Comparison of ENCODE assay signal across 22 mouse cellular contexts in the genomic region with DNA sequence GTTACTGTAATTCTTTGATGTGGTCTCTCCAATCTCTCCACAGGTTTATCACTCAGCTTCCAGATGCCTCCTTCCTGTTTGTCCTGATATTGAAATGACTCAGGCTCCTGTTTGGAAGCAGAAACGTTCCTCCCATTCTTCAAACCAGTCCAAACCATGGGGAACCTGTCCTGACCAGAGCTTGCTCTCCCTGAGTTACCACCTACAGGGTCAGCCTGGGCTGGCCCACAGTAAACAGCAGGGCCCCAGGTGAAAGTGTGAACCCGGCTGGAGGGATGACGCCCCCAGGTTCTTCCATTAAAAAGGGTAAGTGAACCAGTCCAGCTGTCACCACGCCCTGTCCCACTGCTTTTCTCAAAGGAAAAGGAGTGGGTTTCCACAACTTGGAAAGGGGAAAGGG. TPM values are rescaled to one million over a fixed set of nuclear protein-coding genes. Genes with fewer than 3 reads are reported as not detected.
DNase-seq lines count a peak whose midpoint lies in the region; TF ChIP-seq lines count a peak whose summit lies in the region.
"Had no signal": no experiment of that assay in that cellular context is flagged by ENCODE, and none has a peak within 500 bp of the region (broad histone marks: within the 10 kb centered on the region; RNA-seq: fewer than 3 reads in every experiment).

No protein-coding gene starts in this region.

- WGBS in heart, adult 2 months = 44% methylated on average over 4 of the region's 4 CpGs

- H3K27me3 ChIP-seq in heart, adult 2 months (ENCODE audit: control insufficient read depth, insufficient read depth, low read length) = no peaks in the 10 kb centered on the region
- H3K27me3 ChIP-seq: embryonic facial prominence, embryonic 15.5 days; hindbrain, embryonic 15.5 days; neural tube, embryonic 15.5 days; Patski had no signal

- no peak overlapping the region for H3K4me3 ChIP-seq in heart, adult 2 months
- H3K4me3 ChIP-seq: embryonic facial prominence, embryonic 15.5 days; gastrocnemius, adult 2 months; heart, embryonic 10.5 days; hindbrain, embryonic 15.5 days; layer of hippocampus, adult 2 months; limb, embryonic 10.5 days; midbrain, embryonic 10.5 days; neural tube, embryonic 15.5 days had no signal

- peak; percentile 78 for DNase-seq in heart, adult 11 months
- no peak for DNase-seq in heart, adult 2 months
- peak; percentile 29 for DNase-seq in urinary bladder, postnatal 14 days (ENCODE audit: low spot score)
- DNase-seq in urinary bladder, adult 2 months (ENCODE audit: low spot score) = no peak
- peak; percentile 42 to 46 for DNase-seq in kidney, postnatal 36 days
- no peak for DNase-seq in cerebellum, adult 11-12 months
- no peak for DNase-seq in natural killer cell, adult 2 months (ENCODE audit: low spot score in 2 of 2)
- no peak for DNase-seq in thymus, postnatal 14 days
- DNase-seq: cerebellum, adult 9-10 months; gastrocnemius, adult 2 months; thymus, postnatal 36 days had no signal

- intact Hi-C loops in heart, adult 2 months (cut with DNase I) = no loop called here

- no peak for TF ChIP-seq EP300 in heart, adult 2 months (IDR thresholded peaks at IDR 0.05; ENCODE audit: insufficient read depth, low read depth, low read length)

- H3K4me1 ChIP-seq in heart, adult 2 months (ENCODE audit: control insufficient read depth, insufficient read depth, low read length) = no peaks in the 10 kb centered on the region
- H3K4me1 ChIP-seq: embryonic facial prominence, embryonic 15.5 days; midbrain, embryonic 10.5 days had no signal

- H3K79me2 ChIP-seq in heart, adult 2 months (replicated peaks; ENCODE audit: control insufficient read depth, insufficient read depth, low read length) = no peaks in the 10 kb centered on the region

- no peak overlapping the region for H3K9ac ChIP-seq in heart, adult 2 months (ENCODE audit: low read depth, low read length)
- H3K9ac ChIP-seq: embryonic facial prominence, embryonic 15.5 days; hindbrain, embryonic 15.5 days; neural tube, embryonic 15.5 days had no signal

- H3K27ac ChIP-seq in heart, adult 2 months = no peak overlapping the region
- H3K27ac ChIP-seq: embryonic facial prominence, embryonic 15.5 days; gastrocnemius, adult 2 months; heart, embryonic 10.5 days; hindbrain, embryonic 15.5 days; layer of hippocampus, adult 2 months; limb, embryonic 10.5 days; macrophage; midbrain, embryonic 10.5 days; neural tube, embryonic 15.5 days had no signal

- TF ChIP-seq CTCF in heart, adult 2 months (IDR thresholded peaks at IDR 0.05) = no peak

- no peaks in the 10 kb centered on the region for H3K36me3 ChIP-seq in heart, adult 2 months (ENCODE audit: control insufficient read depth, insufficient read depth, low read length)
- H3K36me3 ChIP-seq: embryonic facial prominence, embryonic 15.5 days; G1E; heart, embryonic 10.5 days; hindbrain, embryonic 15.5 days; limb, embryonic 10.5 days; midbrain, embryonic 10.5 days; neural tube, embryonic 15.5 days had no signal

- TF ChIP-seq POLR2A in heart, adult 2 months (IDR thresholded peaks at IDR 0.05; ENCODE audit: insufficient read depth, low read depth, low read length) = no peak

RNA-seq across cellular contexts. Expression of a gene that starts 15.5 kb away (rescaled TPM):
- total RNA-seq in heart, adult 2 months (2021) = 100 to 1,000 TPM; 129 to 146 TPM
- polyA plus RNA-seq in heart, adult 2 months (2012; rRNA removed) = 27.9 and 46.5 TPM in 2 replicates
- polyA plus RNA-seq in urinary bladder, adult 2 months (2012; rRNA removed) = 2.4 and 2.6 TPM in 2 replicates
- polyA plus RNA-seq: activated CD4-positive, CD25-positive, alpha-beta regulatory T cell, adult 4 months; G1E had no signal

Comparison
In these comparisons a context has a peak if more than half of its experiments do, and no peak if none do; other contexts are left out.
1. DNase-seq: peak in heart, adult 11 months (single experiment), urinary bladder, postnatal 14 days (single experiment) and kidney, postnatal 36 days (2 of 2); none in heart, adult 2 months (0 of 2), urinary bladder, adult 2 months (single experiment), cerebellum, adult 11-12 months (single experiment), natural killer cell, adult 2 months (0 of 2) and thymus, postnatal 14 days (single experiment).